Mouse (Mus musculus) midbrain, embryonic 14.5 days (tissue): Measurements from ENCODE around the gene Nt5c2. TPM values are rescaled to one million over a fixed set of nuclear protein-coding genes. Genes with fewer than 3 reads are reported as not detected.

Experiments
- ATAC-seq: fragments of 200-750 bp; cut with Nextera tagmentation; 2 replicates; pipeline ENCODE4 v1.8.0; 2017; ENCODE audit warnings: moderate number of reproducible peaks, moderate library complexity; ENCODE audit not compliant: low FRiP score, low TSS enrichment
- DNase-seq: peaks from one replicate; pipeline ENCODE4 v3.0.0-alpha.2; 2015
- H3K27ac ChIP-seq: fragments of 300-500 bp; sonication (generic); replicated peaks from 2 replicates; pipeline ENCODE4 v1.5.1; 2014; ENCODE audit warnings: mild to moderate bottlenecking, low read depth, low read length, moderate library complexity
- H3K27me3 ChIP-seq: fragments of 300-500 bp; sonication (generic); 2 replicates; pipeline ENCODE4 v1.6.1; 2014; ENCODE audit warnings: low read length, control low read depth, mixed read lengths; ENCODE audit not compliant: control insufficient read depth, insufficient read depth
- H3K36me3 ChIP-seq: fragments of 300-500 bp; sonication (generic); 2 replicates; pipeline ENCODE4 v1.6.1; 2014; ENCODE audit warnings: low read length, control low read depth; ENCODE audit not compliant: control insufficient read depth, insufficient read depth
- H3K4me1 ChIP-seq: fragments of 300-500 bp; sonication (generic); 2 replicates; pipeline ENCODE4 v1.6.1; 2014; ENCODE audit warnings: mild to moderate bottlenecking, antibody characterized with exemption, low read length, control low read depth; ENCODE audit not compliant: control insufficient read depth, insufficient read depth
- H3K4me2 ChIP-seq: fragments of 300-500 bp; sonication (generic); 2 replicates; pipeline ENCODE4 v1.6.1; 2014; ENCODE audit warnings: mild to moderate bottlenecking, low read length, moderate library complexity
- H3K4me3 ChIP-seq: fragments of 300-500 bp; sonication (generic); replicated peaks from 2 replicates; pipeline ENCODE4 v1.5.1; 2014; ENCODE audit warnings: low read depth, low read length
- H3K9ac ChIP-seq: fragments of 300-500 bp; sonication (generic); replicated peaks from 2 replicates; pipeline ENCODE4 v1.6.1; 2014; ENCODE audit warnings: mild to moderate bottlenecking, low read length, moderate library complexity
- H3K9me3 ChIP-seq: fragments of 300-500 bp; sonication (generic); 2 replicates; pipeline ENCODE4 v1.6.1; 2016; ENCODE audit warnings: low read length, control low read depth, mixed read lengths; ENCODE audit not compliant: control insufficient read depth
- WGBS: fragments of 180-500 bp; shearing (Covaris S2); extraction: QIAGEN DNeasy Blood & Tissue Kit; methylation state at CpG from one replicate; pipeline ENCODE4 v1.1.7; 2014; 5-methylcytosine and 5-hydroxymethylcytosine counted together
- polyA plus RNA-seq: library from polyadenylated mRNA; unstranded; fragments of >200 nt; fragmentation: Nextera tagmentation; extraction: Ambion mirVana; gene quantifications from 2 replicates; pipeline ENCODE4 v1.2.1, GENCODE M21; 2014

The Nt5c2 gene
- polyA plus RNA-seq, 1 experiment from 2014 or later = 89.9 TPM

GRCm38 (mm10) chr19:46879876-46880275, 135.1 kb downstream of the Nt5c2 start:
- no peak overlapping the region for H3K4me2 ChIP-seq
- no peak overlapping the region for H3K4me3 ChIP-seq
- H3K4me1 ChIP-seq = no peaks in the 10 kb centered on the region
- H3K36me3 ChIP-seq = peaks cover 32% of the 10 kb centered on the region
- WGBS = 100% methylated on average over 2 of the region's 2 CpGs
- no peak overlapping the region for H3K27ac ChIP-seq
- H3K9ac ChIP-seq = no peak overlapping the region
- DNase-seq = no peak
- no peaks in the 10 kb centered on the region for H3K9me3 ChIP-seq
- H3K27me3 ChIP-seq = no peaks in the 10 kb centered on the region
- ATAC-seq = no peak

- Histone ChIP-seq H3K36me3 (peaks cover 20% of the 10 kb centered on the region; the same call in 1 of the 2 replicates), H3K9ac (no peak overlapping the region), H3K4me1 (no peaks in the 10 kb centered on the region), H3K9me3 (no peaks in the 10 kb centered on the region), H3K4me2 (no peak overlapping the region), H3K27me3 (no peaks in the 10 kb centered on the region), H3K27ac (no peak overlapping the region), H3K4me3 (no peak overlapping the region)
- DNase-seq (peak; percentile 74), ATAC-seq (no peak)
- 55% methylated on average over 13 of the region's 13 CpGs for WGBS
Measured at GRCm38 (mm10) chr19:46878346-46878745, 136.6 kb downstream of the Nt5c2 start.

GRCm38 (mm10) chr19:46877886-46878285, 137.1 kb downstream of the Nt5c2 start:
- Histone ChIP-seq H3K4me2 (no peak overlapping the region), H3K27me3 (no peaks in the 10 kb centered on the region), H3K9ac (no peak overlapping the region), H3K36me3 (peaks cover 19% of the 10 kb centered on the region; the same call in 1 of the 2 replicates), H3K9me3 (no peaks in the 10 kb centered on the region), H3K4me1 (no peaks in the 10 kb centered on the region), H3K27ac (no peak overlapping the region), H3K4me3 (no peak overlapping the region)
- DNase-seq (no peak), ATAC-seq (no peak)
- WGBS = 93% methylated on average over 13 of the region's 13 CpGs

- no peak overlapping the region for H3K4me2 ChIP-seq
- peaks cover 9% of the 10 kb centered on the region; the same call in 1 of the 2 replicates for H3K36me3 ChIP-seq
- WGBS = 38% methylated on average over 12 of the region's 12 CpGs
- H3K27me3 ChIP-seq = no peaks in the 10 kb centered on the region
- ATAC-seq = no peak; the same call in 1 of the 2 replicates
- no peaks in the 10 kb centered on the region for H3K9me3 ChIP-seq
- no peak overlapping the region for H3K27ac ChIP-seq
- no peak overlapping the region for H3K4me3 ChIP-seq
- no peak overlapping the region for H3K9ac ChIP-seq
- peak; percentile 90 for DNase-seq
- no peaks in the 10 kb centered on the region for H3K4me1 ChIP-seq
Measured at GRCm38 (mm10) chr19:46875790-46876189, 139.2 kb downstream of the Nt5c2 start.

- H3K36me3 ChIP-seq = peaks cover 5% of the 10 kb centered on the region; the same call in 1 of the 2 replicates
- no peak overlapping the region for H3K4me2 ChIP-seq
- H3K9ac ChIP-seq = no peak overlapping the region
- no peaks in the 10 kb centered on the region for H3K9me3 ChIP-seq
- H3K27ac ChIP-seq = no peak overlapping the region
- no peak for ATAC-seq
- H3K4me1 ChIP-seq = no peaks in the 10 kb centered on the region
- WGBS = 88% methylated on average over 3 of the region's 3 CpGs
- H3K4me3 ChIP-seq = no peak overlapping the region
- no peaks in the 10 kb centered on the region for H3K27me3 ChIP-seq
- DNase-seq = no peak
Measured at GRCm38 (mm10) chr19:46873924-46874323, 141.0 kb downstream of the Nt5c2 start.

- Histone ChIP-seq H3K36me3 (no peaks in the 10 kb centered on the region), H3K9me3 (no peaks in the 10 kb centered on the region), H3K4me1 (no peaks in the 10 kb centered on the region), H3K9ac (no peak overlapping the region), H3K4me2 (no peak overlapping the region), H3K4me3 (no peak overlapping the region), H3K27me3 (no peaks in the 10 kb centered on the region), H3K27ac (no peak overlapping the region)
- 80% methylated on average over 7 of the region's 7 CpGs for WGBS
- DNase-seq = no peak
- ATAC-seq = no peak
Measured at GRCm38 (mm10) chr19:46871651-46872050, 143.3 kb downstream of the Nt5c2 start.

- no peak for DNase-seq
- 91% methylated on average over 4 of the region's 4 CpGs for WGBS
Measured at GRCm38 (mm10) chr19:46871096-46871495, 143.9 kb downstream of the Nt5c2 start.

GRCm38 (mm10) chr19:46869526-46869925, 145.4 kb downstream of the Nt5c2 start:
- no peaks in the 10 kb centered on the region for H3K4me1 ChIP-seq
- ATAC-seq (no peak), DNase-seq (peak; percentile 90)
- no peak overlapping the region for H3K4me3 ChIP-seq
- H3K4me2 ChIP-seq = no peak overlapping the region
- no peak overlapping the region for H3K9ac ChIP-seq
- 12% methylated on average over 6 of the region's 6 CpGs for WGBS
- H3K36me3 ChIP-seq = no peaks in the 10 kb centered on the region
- H3K27ac ChIP-seq = no peak overlapping the region
- H3K27me3 ChIP-seq = no peaks in the 10 kb centered on the region
- no peaks in the 10 kb centered on the region for H3K9me3 ChIP-seq

More at GRCm38 (mm10) chr19:46871096-46871495, 143.9 kb downstream of the Nt5c2 start:
- H3K9ac ChIP-seq = no peak overlapping the region
- no peak overlapping the region for H3K4me2 ChIP-seq
- no peaks in the 10 kb centered on the region for H3K9me3 ChIP-seq
- H3K27me3 ChIP-seq = no peaks in the 10 kb centered on the region
- H3K4me3 ChIP-seq = no peak overlapping the region
- H3K4me1 ChIP-seq = no peaks in the 10 kb centered on the region
- no peak for ATAC-seq
- no peak overlapping the region for H3K27ac ChIP-seq
- H3K36me3 ChIP-seq = no peaks in the 10 kb centered on the region

GRCm38 (mm10) chr19:46869049-46869448, 145.9 kb downstream of the Nt5c2 start:
- DNase-seq (no peak), ATAC-seq (no peak)
- H3K27me3 ChIP-seq = no peaks in the 10 kb centered on the region
- H3K4me2 ChIP-seq = no peak overlapping the region
- no peak overlapping the region for H3K4me3 ChIP-seq
- H3K27ac ChIP-seq = no peak overlapping the region
- no peaks in the 10 kb centered on the region for H3K36me3 ChIP-seq
- no peaks in the 10 kb centered on the region for H3K4me1 ChIP-seq
- 59% methylated on average over 11 of the region's 11 CpGs for WGBS
- H3K9me3 ChIP-seq = no peaks in the 10 kb centered on the region
- H3K9ac ChIP-seq = no peak overlapping the region
